In genomic region chr6:114919670-114920313, GRCm38 (mm10) we compare ENCODE assay signal across 8 mouse cellular contexts. TPM values are rescaled to one million over a fixed set of nuclear protein-coding genes. Genes with fewer than 3 reads are reported as not detected.
DNase-seq lines count a peak whose midpoint lies in the region; ATAC-seq and TF ChIP-seq lines count a peak whose summit lies in the region.

No protein-coding gene starts in this region.

- ATAC-seq in hindbrain, embryonic 14.5 days (ENCODE audit: low FRiP score) = no peak
- ATAC-seq in liver, embryonic 15.5 days (ENCODE audit: insufficient read depth) = no peak
- no peak for ATAC-seq in megakaryocyte progenitor cell, adult 5-6 weeks (replicated peaks; ENCODE audit: poor library complexity)

- H3K4me2 ChIP-seq in hindbrain, embryonic 14.5 days (replicated peaks) = peak overlapping the region; percentile 71
- H3K4me2 ChIP-seq in liver, embryonic 15.5 days = peak overlapping the region; percentile 82

- peaks cover 41% of the 10 kb centered on the region for H3K4me1 ChIP-seq in bone marrow macrophage, adult 2 months (ENCODE audit: control insufficient read depth, insufficient read depth, low read length)
- peaks cover 64% of the 10 kb centered on the region for H3K4me1 ChIP-seq in hindbrain, embryonic 14.5 days (replicated peaks; ENCODE audit: control insufficient read depth, insufficient read depth, low read length)
- H3K4me1 ChIP-seq in liver, embryonic 15.5 days (replicated peaks) = peaks cover 56% of the 10 kb centered on the region

- 30% methylated on average over 9 of the region's 9 CpGs for WGBS in hindbrain, embryonic 14.5 days
- 7% methylated on average over 9 of the region's 9 CpGs for WGBS in liver, embryonic 15.5 days (ENCODE audit: insufficient replicate concordance)

- peak overlapping the region; percentile 85 for H3K4me3 ChIP-seq in bone marrow macrophage, adult 2 months (ENCODE audit: insufficient read depth, low read length)
- peak overlapping the region; percentile 48 for H3K4me3 ChIP-seq in hindbrain, embryonic 14.5 days (replicated peaks; ENCODE audit: low read length)
- H3K4me3 ChIP-seq in liver, embryonic 15.5 days (replicated peaks) = peak overlapping the region; percentile 64

- H3K9ac ChIP-seq in hindbrain, embryonic 14.5 days = peak overlapping the region; percentile 67
- H3K9ac ChIP-seq in liver, embryonic 15.5 days = peak overlapping the region; percentile 60

- TF ChIP-seq CTCF in bone marrow macrophage, adult 2 months (IDR thresholded peaks at IDR 0.05; ENCODE audit: low read depth, low read length) = peak; percentile 7; the same call in 1 of the 2 replicates

- TF ChIP-seq POLR2A in bone marrow macrophage, adult 2 months (IDR thresholded peaks at IDR 0.05; ENCODE audit: borderline replicate concordance, low read depth, low read length) = no peak

- peak; percentile 58 for DNase-seq in adrenal gland, postnatal 10 days
- DNase-seq in adrenal gland, adult 8-10 months = no peak
- DNase-seq in hindbrain, embryonic 14.5 days (ENCODE audit: low spot score) = no peak
- DNase-seq in yolk sac, embryonic 10.5 days (ENCODE audit: low spot score) = no peak
- no peak for DNase-seq in right cerebral cortex, postnatal 36 days (ENCODE audit: low spot score in 2 of 2)

- H3K27me3 ChIP-seq in hindbrain, embryonic 14.5 days (ENCODE audit: control insufficient read depth, insufficient read depth, low read length) = no peaks in the 10 kb centered on the region
- no peaks in the 10 kb centered on the region for H3K27me3 ChIP-seq in liver, embryonic 15.5 days

- H3K27ac ChIP-seq in bone marrow macrophage, adult 2 months (ENCODE audit: insufficient read depth, low read depth, low read length) = peak overlapping the region; percentile 81
- H3K27ac ChIP-seq in hindbrain, embryonic 14.5 days = peak overlapping the region; percentile 69
- peak overlapping the region; percentile 80; the same call in 1 of the 2 replicates for H3K27ac ChIP-seq in liver, embryonic 15.5 days (replicated peaks)

- H3K9me3 ChIP-seq in hindbrain, embryonic 14.5 days (ENCODE audit: control insufficient read depth, low read length) = no peaks in the 10 kb centered on the region
- no peaks in the 10 kb centered on the region for H3K9me3 ChIP-seq in liver, embryonic 15.5 days (replicated peaks)

- H3K36me3 ChIP-seq in hindbrain, embryonic 14.5 days (replicated peaks; ENCODE audit: control insufficient read depth, insufficient read depth) = no peaks in the 10 kb centered on the region
- H3K36me3 ChIP-seq in liver, embryonic 15.5 days (replicated peaks) = no peaks in the 10 kb centered on the region

RNA-seq across cellular contexts. Expression of gene Vgll4, which starts 50.0 kb away (rescaled TPM):
- 10 to 100 TPM; 82.4 to 93.1 TPM for total RNA-seq in adrenal gland, postnatal 10 days (2021)
- total RNA-seq in adrenal gland, adult 8-10 months (2022) = 10 to 100 TPM; 43.0 to 49.5 (median 45.6) TPM
- polyA plus RNA-seq in bone marrow macrophage, adult 2 months (2012; ENCODE audit: insufficient read depth, insufficient read length, missing spikeins) = 30.3 and 39.5 TPM in 2 replicates
- polyA plus RNA-seq in hindbrain, embryonic 14.5 days (2014; fragmentation: Nextera tagmentation; extraction: Ambion mirVana) = 37.9 and 38.4 TPM in 2 replicates
- 11.2 and 11.5 TPM in 2 replicates for polyA plus RNA-seq in liver, embryonic 15.5 days (2015; fragmentation: Nextera tagmentation; extraction: Ambion mirVana)
- total RNA-seq in megakaryocyte progenitor cell, adult 5-6 weeks (2015) = 11.8 and 14.0 TPM in 2 replicates
- total RNA-seq in megakaryocyte progenitor cell, adult 5-6 weeks (2017) = 23.1 and 28.5 TPM in 2 replicates
